Mouse (Mus musculus) cerebral cortex, adult 2 months (tissue): ENCODE data around the gene Fcnb.

Experiments used
- WGBS: fragments of 180-500 bp; shearing (Covaris S2); methylation state at CpG from one replicate; pipeline ENCODE4 v1.1.7; 2018; 5-methylcytosine and 5-hydroxymethylcytosine counted together

The Fcnb gene

GRCm38 (mm10) chr2:28086112-28086511 is 1.4 kb upstream of the Fcnb start:
- 87% methylated on average over 10 of the region's 10 CpGs for WGBS

GRCm38 (mm10) chr2:28075616-28076187 is 9.0 kb downstream of the Fcnb start:
- WGBS: 86% methylated on average over 7 of the region's 7 CpGs

GRCm38 (mm10) chr2:28068537-28068878 is 16.2 kb downstream of the Fcnb start:
- 25% methylated on average over 9 of the region's 9 CpGs for WGBS

GRCm38 (mm10) chr2:28067821-28068536 is 16.7 kb downstream of the Fcnb start:
- 55% methylated on average over 2 of the region's 2 CpGs for WGBS

GRCm38 (mm10) chr2:28067175-28067574 is 17.5 kb downstream of the Fcnb start:
- 30% methylated on average over 6 of the region's 6 CpGs for WGBS

GRCm38 (mm10) chr2:28066686-28067085 is 18.0 kb downstream of the Fcnb start:
- 37% methylated on average over 5 of the region's 5 CpGs for WGBS

- 92% methylated on average over 5 of the region's 5 CpGs for WGBS
Observed at GRCm38 (mm10) chr2:28065081-28065651, 19.5 kb downstream of the Fcnb start.

- 75% methylated on average over 7 of the region's 7 CpGs for WGBS
Observed at GRCm38 (mm10) chr2:28064339-28065080, 20.2 kb downstream of the Fcnb start.

GRCm38 (mm10) chr2:28063711-28064338 is 20.9 kb downstream of the Fcnb start:
- 78% methylated on average over 4 of the region's 4 CpGs for WGBS

- 91% methylated on average over 1 of the region's 1 CpGs for WGBS
Observed at GRCm38 (mm10) chr2:28059922-28060321, 24.8 kb downstream of the Fcnb start.

GRCm38 (mm10) chr2:28047092-28047491 is 37.6 kb downstream of the Fcnb start:
- WGBS: 84% methylated on average over 7 of the region's 7 CpGs

GRCm38 (mm10) chr2:28046311-28046710 is 38.4 kb downstream of the Fcnb start:
- WGBS: 77% methylated on average over 6 of the region's 6 CpGs

- WGBS: 81% methylated on average over 9 of the region's 9 CpGs
Observed at GRCm38 (mm10) chr2:28044920-28045598, 39.6 kb downstream of the Fcnb start.

- 90% methylated on average over 1 of the region's 1 CpGs for WGBS
Observed at GRCm38 (mm10) chr2:28040466-28040865, 44.2 kb downstream of the Fcnb start.

- WGBS: 95% methylated on average over 10 of the region's 10 CpGs
Observed at GRCm38 (mm10) chr2:28039647-28040325, 44.9 kb downstream of the Fcnb start.

- 49% methylated on average over 14 of the region's 14 CpGs for WGBS
Observed at GRCm38 (mm10) chr2:28038391-28039096, 46.1 kb downstream of the Fcnb start.

- 52% methylated on average over 12 of the region's 12 CpGs for WGBS
Observed at GRCm38 (mm10) chr2:28037505-28038390, 46.9 kb downstream of the Fcnb start.

GRCm38 (mm10) chr2:28036788-28037187 is 47.9 kb downstream of the Fcnb start:
- WGBS: 77% methylated on average over 13 of the region's 13 CpGs

- WGBS: 74% methylated on average over 13 of the region's 13 CpGs
Observed at GRCm38 (mm10) chr2:28034011-28034710, 50.5 kb downstream of the Fcnb start.
